Mouse (Mus musculus) small intestine, adult 2 months (tissue): ENCODE measurements around the gene Ttn. TPM values are rescaled to one million over a fixed set of nuclear protein-coding genes. Genes with fewer than 3 reads are reported as not detected.
A peak's percentile ranks its signal among the peaks of the same experiment; 100 is the strongest.

ENCODE experiments used
- H3K27ac ChIP-seq: fragments of 200-500 bp; 2 replicates; pipeline ENCODE4 v1.5.1; 2012; ENCODE audit warnings: low read depth, low read length, control low read depth, inconsistent platforms; ENCODE audit not compliant: insufficient read depth
- H3K27me3 ChIP-seq: fragments of 200-500 bp; 2 replicates; pipeline ENCODE4 v1.6.1; 2012; ENCODE audit warnings: mild to moderate bottlenecking, moderate library complexity, low read length, inconsistent platforms; ENCODE audit not compliant: control insufficient read depth, insufficient read depth
- H3K36me3 ChIP-seq: fragments of 200-500 bp; 2 replicates; pipeline ENCODE4 v1.6.1; 2012; ENCODE audit warnings: mild to moderate bottlenecking, low read length, control low read depth, inconsistent platforms; ENCODE audit not compliant: control insufficient read depth, insufficient read depth
- H3K4me1 ChIP-seq: fragments of 200-500 bp; 2 replicates; pipeline ENCODE4 v1.6.1; 2012; ENCODE audit warnings: low read length, inconsistent platforms, mixed read lengths; ENCODE audit not compliant: control insufficient read depth, insufficient read depth, insufficient read length
- H3K4me3 ChIP-seq: fragments of 200-500 bp; 2 replicates; pipeline ENCODE4 v1.5.1; 2012; ENCODE audit warnings: low read depth, mild to moderate bottlenecking, control low read depth, inconsistent platforms, low read length, moderate library complexity
- CTCF ChIP-seq: fragments of 200-500 bp; IDR thresholded peaks from 2 replicates; pipeline ENCODE4 v1.5.1; 2012; ENCODE audit warnings: low read depth, mild to moderate bottlenecking, control low read depth, inconsistent platforms, low read length, moderate library complexity, mixed read lengths; ENCODE audit not compliant: insufficient replicate concordance, insufficient read length; ENCODE audit errors: extremely low read depth
- POLR2A ChIP-seq: fragments of 200-500 bp; IDR thresholded peaks from 2 replicates; pipeline ENCODE4 v1.6.1; 2012; ENCODE audit warnings: low read depth, mild to moderate bottlenecking, control low read depth, inconsistent platforms, low read length, moderate library complexity
- WGBS: fragments of 180-500 bp; shearing (Covaris S2); methylation state at CpG from one replicate; pipeline ENCODE4 v1.1.7; 2018; 5-methylcytosine and 5-hydroxymethylcytosine counted together
- polyA plus RNA-seq: library from polyadenylated mRNA; depleted of rRNA; stranded (reverse); fragments of >200 nt; gene quantifications from 2 replicates; pipeline ENCODE4 v1.2.3, GENCODE M21; 2012

Ttn gene
- polyA plus RNA-seq, 1 experiment: 0.01 TPM

DNA sequence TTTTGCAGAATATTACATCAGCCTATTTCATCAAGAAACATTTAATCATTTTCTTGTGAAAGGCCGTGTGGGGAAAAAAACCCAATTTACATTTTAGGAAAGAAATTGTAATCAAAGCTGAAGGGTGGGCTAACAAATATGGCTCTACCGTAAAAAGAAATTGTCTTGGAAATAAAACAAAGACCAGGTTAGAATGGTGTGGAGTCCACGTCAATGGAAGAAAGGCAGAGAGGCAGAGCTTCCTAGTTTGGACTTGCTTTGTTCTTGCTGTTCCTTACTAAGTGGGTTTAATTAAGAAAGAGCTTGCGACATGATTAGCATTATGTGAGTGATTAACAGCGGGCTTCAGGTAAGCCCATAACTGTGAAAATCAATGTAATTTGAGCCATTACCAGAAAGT, 11.3 kb downstream of the Ttn start:
- 59% methylated on average over 5 of the region's 5 CpGs for WGBS

GRCm38 (mm10) chr2:76970669-76971068, 11.7 kb downstream of the Ttn start:
- H3K27ac ChIP-seq: no peak overlapping the region
- H3K27me3 ChIP-seq: no peaks in the 10 kb centered on the region
- H3K36me3 ChIP-seq: no peaks in the 10 kb centered on the region
- 6% methylated on average over 4 of the region's 4 CpGs for WGBS
- TF ChIP-seq CTCF (no peak), POLR2A (no peak)
- H3K4me3 ChIP-seq: no peak overlapping the region
- no peaks in the 10 kb centered on the region for H3K4me1 ChIP-seq

More for the DNA sequence above, 11.3 kb downstream of the Ttn start:
- H3K27ac ChIP-seq: no peak overlapping the region
- no peak overlapping the region for H3K4me3 ChIP-seq
- H3K4me1 ChIP-seq: no peaks in the 10 kb centered on the region
- H3K27me3 ChIP-seq: no peaks in the 10 kb centered on the region
- TF ChIP-seq POLR2A (no peak), CTCF (no peak)
- H3K36me3 ChIP-seq: no peaks in the 10 kb centered on the region

DNA sequence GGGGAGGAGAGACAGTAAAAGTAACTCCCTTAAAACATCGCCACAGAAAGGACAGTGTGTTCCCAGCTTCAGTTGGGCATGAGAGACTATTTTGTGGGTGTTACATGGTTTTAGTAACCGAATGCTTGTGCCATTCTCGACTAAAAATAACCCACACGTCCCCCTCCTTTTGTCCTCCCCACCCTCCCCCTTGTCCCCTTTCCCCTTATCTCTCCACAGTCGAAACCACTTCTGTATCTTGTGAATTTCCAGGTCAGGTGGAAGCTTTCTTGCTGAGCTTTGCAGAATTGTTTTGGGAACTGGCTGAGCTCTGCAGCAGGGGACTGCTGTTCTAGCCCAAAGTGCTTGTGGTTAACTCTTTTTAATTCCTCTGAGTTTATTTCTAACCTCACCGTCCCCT, 12.1 kb downstream of the Ttn start:
- Histone ChIP-seq H3K36me3 (no peaks in the 10 kb centered on the region), H3K4me1 (no peaks in the 10 kb centered on the region), H3K27ac (no peak overlapping the region), H3K4me3 (no peak overlapping the region), H3K27me3 (no peaks in the 10 kb centered on the region)
- WGBS: 46% methylated on average over 6 of the region's 6 CpGs
- TF ChIP-seq POLR2A: no peak
- no peak for TF ChIP-seq CTCF

DNA sequence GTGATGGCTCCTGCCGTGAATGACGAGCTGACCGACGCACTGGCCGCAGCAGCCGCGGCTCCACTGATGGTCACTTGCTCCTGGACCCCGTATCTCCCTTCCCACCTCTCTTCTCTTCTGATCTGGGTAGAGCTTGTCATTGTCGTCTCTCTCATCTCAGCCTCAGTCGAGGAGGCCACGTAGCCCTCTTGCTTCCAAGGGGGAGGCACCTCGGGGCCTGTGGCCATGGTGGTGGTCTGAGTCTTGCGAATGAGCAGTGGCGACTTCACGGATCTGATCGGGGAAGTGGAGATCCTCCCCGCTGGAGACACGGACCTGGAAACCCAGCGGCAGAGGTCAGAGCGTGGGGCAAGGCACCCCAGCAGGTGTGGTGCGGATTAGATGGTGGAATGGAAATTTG, 12.7 kb downstream of the Ttn start:
- 76% methylated on average over 21 of the region's 21 CpGs for WGBS
- TF ChIP-seq CTCF: no peak
- TF ChIP-seq POLR2A: no peak

GRCm38 (mm10) chr2:76968919-76969318, 13.4 kb downstream of the Ttn start:
- H3K4me1 ChIP-seq: no peaks in the 10 kb centered on the region
- H3K27ac ChIP-seq: no peak overlapping the region
- no peaks in the 10 kb centered on the region for H3K27me3 ChIP-seq
- H3K36me3 ChIP-seq: no peaks in the 10 kb centered on the region
- H3K4me3 ChIP-seq: no peak overlapping the region
- WGBS: 16% methylated on average over 8 of the region's 8 CpGs
- TF ChIP-seq CTCF: peak; percentile 75; the same call in 1 of the 2 replicates
- no peak for TF ChIP-seq POLR2A

More for the DNA sequence above, 12.7 kb downstream of the Ttn start:
- H3K4me1 ChIP-seq: no peaks in the 10 kb centered on the region
- H3K36me3 ChIP-seq: no peaks in the 10 kb centered on the region
- no peaks in the 10 kb centered on the region for H3K27me3 ChIP-seq
- H3K27ac ChIP-seq: no peak overlapping the region
- H3K4me3 ChIP-seq: no peak overlapping the region

DNA sequence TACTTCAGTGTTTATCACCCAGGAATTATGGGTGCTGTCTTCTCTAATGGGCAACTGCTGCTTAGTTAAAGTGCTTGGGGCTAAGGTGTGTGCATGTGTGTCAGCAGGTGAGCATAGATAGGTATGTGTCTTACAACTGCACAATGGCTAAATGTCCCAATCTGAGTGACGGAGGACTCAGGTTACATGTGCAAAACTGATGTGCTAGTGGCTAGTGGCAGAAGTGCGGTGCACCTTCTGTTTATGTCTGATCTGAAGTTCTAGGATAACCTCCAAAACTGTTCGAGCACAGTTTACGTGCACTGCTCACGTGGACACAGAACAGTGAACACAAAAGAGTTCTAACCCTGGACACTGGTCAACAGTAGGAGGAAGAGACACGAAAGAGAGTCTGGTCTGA, 15.8 kb downstream of the Ttn start:
- no peaks in the 10 kb centered on the region for H3K36me3 ChIP-seq
- H3K27me3 ChIP-seq: no peaks in the 10 kb centered on the region
- no peak for TF ChIP-seq CTCF
- no peak for TF ChIP-seq POLR2A
- WGBS: 82% methylated on average over 6 of the region's 6 CpGs
- H3K4me3 ChIP-seq: no peak overlapping the region
- H3K27ac ChIP-seq: no peak overlapping the region
- no peaks in the 10 kb centered on the region for H3K4me1 ChIP-seq

- TF ChIP-seq POLR2A (no peak), CTCF (no peak)
- Histone ChIP-seq H3K36me3 (no peaks in the 10 kb centered on the region), H3K27ac (no peak overlapping the region), H3K4me3 (no peak overlapping the region), H3K4me1 (no peaks in the 10 kb centered on the region), H3K27me3 (no peaks in the 10 kb centered on the region)
- WGBS: 59% methylated on average over 2 of the region's 2 CpGs
Observed at GRCm38 (mm10) chr2:76966013-76966412, 16.3 kb downstream of the Ttn start.

GRCm38 (mm10) chr2:76965542-76965941, 16.8 kb downstream of the Ttn start:
- 91% methylated on average over 7 of the region's 7 CpGs for WGBS
- Histone ChIP-seq H3K4me1 (no peaks in the 10 kb centered on the region), H3K4me3 (no peak overlapping the region), H3K27me3 (no peaks in the 10 kb centered on the region), H3K27ac (no peak overlapping the region), H3K36me3 (no peaks in the 10 kb centered on the region)
- no peak for TF ChIP-seq CTCF
- no peak for TF ChIP-seq POLR2A
